Mouse (Mus musculus) stomach, postnatal 0 days (tissue): ENCODE results near the gene Nudt2. TPM values are rescaled to one million over a fixed set of nuclear protein-coding genes. Genes with fewer than 3 reads are reported as not detected.
"Not testable (repeated sequence)": the region's sequence is repeated elsewhere in the genome, so short reads cannot be mapped to it uniquely, and the experiment has no call there.

Experiments used
- ATAC-seq: fragments of 200-750 bp; cut with Nextera tagmentation; 2 replicates; pipeline ENCODE4 v1.8.0; 2017; ENCODE audit not compliant: low FRiP score, low TSS enrichment
- DNase-seq: peaks from one replicate; pipeline ENCODE4 v3.0.0-alpha.2; 2016; ENCODE audit warnings: low spot score
- H3K27ac ChIP-seq: fragments of 300-500 bp; sonication (generic); replicated peaks from 2 replicates; pipeline ENCODE4 v1.5.1; 2014; ENCODE audit warnings: mild to moderate bottlenecking, control low read depth
- H3K27me3 ChIP-seq: fragments of 300-500 bp; sonication (generic); 2 replicates; pipeline ENCODE4 v1.6.1; 2014; ENCODE audit warnings: low read length; ENCODE audit not compliant: control insufficient read depth, insufficient read depth
- H3K36me3 ChIP-seq: fragments of 300-500 bp; sonication (generic); 2 replicates; pipeline ENCODE4 v1.6.1; 2014; ENCODE audit warnings: low read length, mixed read lengths; ENCODE audit not compliant: control insufficient read depth, insufficient read depth
- H3K4me1 ChIP-seq: fragments of 300-500 bp; sonication (generic); replicated peaks from 2 replicates; pipeline ENCODE4 v1.6.1; 2014; ENCODE audit warnings: antibody characterized with exemption; ENCODE audit not compliant: control insufficient read depth, insufficient read depth
- H3K4me2 ChIP-seq: fragments of 300-500 bp; sonication (generic); replicated peaks from 2 replicates; pipeline ENCODE4 v1.6.1; 2014; ENCODE audit warnings: low read depth, mild to moderate bottlenecking, control low read depth, moderate library complexity
- H3K4me3 ChIP-seq: fragments of 300-500 bp; sonication (generic); 2 replicates; pipeline ENCODE4 v1.5.1; 2014; ENCODE audit warnings: low read depth, low read length, control low read depth
- H3K9ac ChIP-seq: fragments of 300-500 bp; sonication (generic); 2 replicates; pipeline ENCODE4 v1.6.1; 2014; ENCODE audit warnings: mild to moderate bottlenecking, low read length, control low read depth, mixed read lengths
- H3K9me3 ChIP-seq: fragments of 300-500 bp; sonication (generic); 2 replicates; pipeline ENCODE4 v1.6.1; 2016; ENCODE audit warnings: low read length; ENCODE audit not compliant: control insufficient read depth
- CTCF ChIP-seq: IDR thresholded peaks from 2 replicates; pipeline ENCODE4 v1.5.1; 2016; ENCODE audit warnings: antibody characterized with exemption, low read depth, mild to moderate bottlenecking, moderate library complexity
- EP300 ChIP-seq: optimal IDR thresholded peaks from 2 replicates; pipeline ENCODE3; 2016; ENCODE audit warnings: antibody characterized with exemption
- WGBS: fragments of 180-500 bp; shearing (Covaris S2); extraction: QIAGEN DNeasy Blood & Tissue Kit; methylation state at CpG from one replicate; pipeline ENCODE4 v1.1.7; 2014; 5-methylcytosine and 5-hydroxymethylcytosine counted together
- polyA plus RNA-seq: library from polyadenylated mRNA; unstranded; fragments of >200 nt; fragmentation: Nextera tagmentation; extraction: Ambion mirVana; gene quantifications from 2 replicates; pipeline ENCODE4 v1.2.1, GENCODE M21; 2015

Nudt2 gene
- polyA plus RNA-seq = 38.6 and 38.8 TPM in 2 replicates

GRCm38 (mm10) chr4:41464345-41465286 lies at the start of gene Nudt2, which contains the start of gene Kif24:
Nudt2 (plus strand) TSS chr4:41465151.
Kif24 (minus strand) TSS chr4:41464887.
- Histone ChIP-seq H3K4me1 (0 out of 2 replicates have a peak, but pooled peaks cover 2% of the 10 kb centered on the region), H3K9me3 (no peaks in the 10 kb centered on the region), H3K27me3 (no peaks in the 10 kb centered on the region), H3K9ac (peak within 1 kb of the TSS; percentile 65), H3K4me2 (peak within 1 kb of the TSS; percentile 64), H3K4me3 (peak within 1 kb of the TSS; percentile 57), H3K27ac (no peak within 1 kb of the TSS), H3K36me3 (no peaks in the 10 kb centered on the region)
- peak; percentile 99 for DNase-seq
- WGBS = under 1% methylated on average over 70 of the region's 70 CpGs
- TF ChIP-seq EP300 (peak; percentile 99), CTCF (0 out of 2 replicates have a peak, but pooled peaks have one; percentile 13)
- peak; percentile 99 for ATAC-seq

DNA sequence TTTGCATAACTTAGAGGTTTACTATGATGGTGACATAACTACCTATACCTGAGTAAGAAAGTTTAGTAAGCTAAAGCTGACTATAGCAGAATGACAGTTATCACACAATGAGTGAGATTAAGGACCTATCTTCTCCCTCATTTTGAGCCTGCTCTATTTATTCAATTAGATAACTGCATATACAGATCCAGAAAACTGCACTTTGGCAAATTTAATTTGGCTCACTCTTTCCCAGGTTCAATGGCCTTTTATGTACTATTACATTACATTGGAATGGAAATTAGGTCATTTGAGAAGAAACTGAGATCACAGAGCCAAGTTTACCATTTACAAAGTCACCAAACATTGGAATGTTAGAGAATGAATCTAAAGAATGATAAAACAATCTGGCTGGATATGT lies 48.0 kb upstream of the Nudt2 start:
- no peaks in the 10 kb centered on the region for H3K4me1 ChIP-seq
- H3K4me3 ChIP-seq = no peak overlapping the region
- TF ChIP-seq EP300 (no peak), CTCF (no peak)
- ATAC-seq (no peak), DNase-seq (no peak)
- no peaks in the 10 kb centered on the region for H3K27me3 ChIP-seq
- no peaks in the 10 kb centered on the region for H3K36me3 ChIP-seq
- no peak overlapping the region for H3K9ac ChIP-seq
- H3K27ac ChIP-seq = no peak overlapping the region
- H3K9me3 ChIP-seq = no peaks in the 10 kb centered on the region
- H3K4me2 ChIP-seq = no peak overlapping the region

- no peak overlapping the region for H3K4me3 ChIP-seq
- DNase-seq = no peak
- no peaks in the 10 kb centered on the region for H3K9me3 ChIP-seq
- no peaks in the 10 kb centered on the region for H3K4me1 ChIP-seq
- no peaks in the 10 kb centered on the region for H3K36me3 ChIP-seq
- H3K9ac ChIP-seq = no peak overlapping the region
- H3K27me3 ChIP-seq = no peaks in the 10 kb centered on the region
- ATAC-seq = no peak
- WGBS = 73% methylated on average over 5 of the region's 5 CpGs
- no peak overlapping the region for H3K4me2 ChIP-seq
- H3K27ac ChIP-seq = no peak overlapping the region
- TF ChIP-seq CTCF (no peak), EP300 (no peak)
Measured at GRCm38 (mm10) chr4:41438931-41439330, 26.0 kb upstream of the Nudt2 start.

DNA sequence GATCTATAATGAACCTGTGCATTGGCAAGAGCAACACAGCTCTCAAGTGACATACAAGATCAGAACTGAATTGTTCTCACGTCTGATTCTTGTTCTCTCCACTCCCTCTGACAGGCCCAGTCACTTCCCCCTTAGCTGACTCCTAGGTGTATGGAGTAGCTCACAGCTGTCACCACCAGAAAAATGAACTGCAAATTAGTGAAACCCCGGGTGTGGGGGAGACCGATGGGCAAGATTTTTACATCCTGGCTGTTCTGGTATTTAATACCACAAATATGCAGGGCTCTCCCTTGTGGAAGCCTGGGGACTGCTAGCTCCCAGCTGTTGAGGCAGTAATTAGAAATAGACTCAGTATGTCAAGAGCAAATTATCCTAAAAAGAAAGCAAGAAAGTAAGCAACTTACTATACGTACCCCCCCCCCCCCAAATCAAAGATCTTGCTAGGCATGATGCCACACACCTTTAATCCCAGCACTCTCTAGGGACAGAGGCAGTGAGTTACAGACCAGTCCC lies 22.1 kb upstream of the Nudt2 start:
- Histone ChIP-seq H3K27me3 (no peaks in the 10 kb centered on the region), H3K36me3 (no peaks in the 10 kb centered on the region), H3K4me2 (no peak overlapping the region), H3K4me3 (no peak overlapping the region), H3K27ac (no peak overlapping the region), H3K9me3 (no peaks in the 10 kb centered on the region), H3K9ac (no peak overlapping the region), H3K4me1 (no peaks in the 10 kb centered on the region)
- DNase-seq (no peak), ATAC-seq (no peak)
- 63% methylated on average over 4 of the region's 4 CpGs for WGBS
- TF ChIP-seq CTCF (no peak), EP300 (no peak)

DNA sequence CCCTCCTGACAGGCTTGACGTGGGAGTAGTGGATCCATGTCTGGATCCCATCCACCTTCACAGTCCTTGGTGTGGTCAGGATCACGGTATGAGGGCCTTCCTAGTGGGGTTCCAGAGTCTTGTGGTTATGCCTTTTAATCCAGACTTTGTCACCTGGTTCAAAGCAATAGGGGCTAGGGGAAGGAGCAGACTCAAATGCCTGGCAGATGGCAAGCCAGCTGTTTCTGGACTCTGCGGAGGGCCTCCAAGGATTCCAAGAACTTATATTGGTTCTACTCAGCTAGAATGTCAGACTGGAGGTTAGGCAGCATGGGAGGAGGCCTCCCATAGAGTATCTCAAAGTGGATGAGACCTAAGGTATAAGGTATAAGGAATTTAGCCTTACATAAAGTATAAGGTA lies 17.4 kb upstream of the Nudt2 start:
- ATAC-seq = no peak
- Histone ChIP-seq H3K4me2 (no peak overlapping the region), H3K27ac (no peak overlapping the region), H3K27me3 (no peaks in the 10 kb centered on the region), H3K4me1 (no peaks in the 10 kb centered on the region), H3K4me3 (no peak overlapping the region), H3K9me3 (no peaks in the 10 kb centered on the region), H3K9ac (no peak overlapping the region), H3K36me3 (no peaks in the 10 kb centered on the region)
- TF ChIP-seq CTCF (no peak), EP300 (no peak)
- DNase-seq = no peak
- 94% methylated on average over 3 of the region's 3 CpGs for WGBS

GRCm38 (mm10) chr4:41460690-41461089 lies 4.3 kb upstream of the Nudt2 start:
- DNase-seq (no peak), ATAC-seq (no peak)
- no peaks in the 10 kb centered on the region for H3K36me3 ChIP-seq
- H3K4me1 ChIP-seq = 0 out of 2 replicates have a peak, but pooled peaks cover 2% of the 10 kb centered on the region
- H3K27me3 ChIP-seq = no peaks in the 10 kb centered on the region
- no peak overlapping the region for H3K9ac ChIP-seq
- WGBS = 97% methylated on average over 1 of the region's 1 CpGs
- H3K4me2 ChIP-seq = no peak overlapping the region
- TF ChIP-seq EP300 (no peak), CTCF (no peak)
- no peak overlapping the region for H3K4me3 ChIP-seq
- no peaks in the 10 kb centered on the region for H3K9me3 ChIP-seq
- H3K27ac ChIP-seq = no peak overlapping the region

GRCm38 (mm10) chr4:41463051-41463738 lies 1.8 kb upstream of the Nudt2 start:
- not testable (repeated sequence) for H3K36me3 ChIP-seq, H3K9ac ChIP-seq, H3K27me3 ChIP-seq, H3K27ac ChIP-seq, H3K9me3 ChIP-seq, H3K4me1 ChIP-seq, ATAC-seq, DNase-seq, H3K4me2 ChIP-seq, H3K4me3 ChIP-seq
- WGBS = 60% methylated on average over 3 of the region's 3 CpGs
